Mouse (Mus musculus) T-cell, adult 66 days (primary cell): ENCODE measurements around the gene Rab8b. TPM values are rescaled to one million over a fixed set of nuclear protein-coding genes. Genes with fewer than 3 reads are reported as not detected.

Experiments used
- total RNA-seq, 2 experiments: library from RNA; stranded (reverse); gene quantifications; 3 replicates in 1 of 2; 4 replicates in 1 of 2; pipeline ENCODE4 v1.2.4; 2023

The Rab8b gene
- total RNA-seq, result 10 to 100 TPM; 61.2 to 69.2 TPM

DNA sequence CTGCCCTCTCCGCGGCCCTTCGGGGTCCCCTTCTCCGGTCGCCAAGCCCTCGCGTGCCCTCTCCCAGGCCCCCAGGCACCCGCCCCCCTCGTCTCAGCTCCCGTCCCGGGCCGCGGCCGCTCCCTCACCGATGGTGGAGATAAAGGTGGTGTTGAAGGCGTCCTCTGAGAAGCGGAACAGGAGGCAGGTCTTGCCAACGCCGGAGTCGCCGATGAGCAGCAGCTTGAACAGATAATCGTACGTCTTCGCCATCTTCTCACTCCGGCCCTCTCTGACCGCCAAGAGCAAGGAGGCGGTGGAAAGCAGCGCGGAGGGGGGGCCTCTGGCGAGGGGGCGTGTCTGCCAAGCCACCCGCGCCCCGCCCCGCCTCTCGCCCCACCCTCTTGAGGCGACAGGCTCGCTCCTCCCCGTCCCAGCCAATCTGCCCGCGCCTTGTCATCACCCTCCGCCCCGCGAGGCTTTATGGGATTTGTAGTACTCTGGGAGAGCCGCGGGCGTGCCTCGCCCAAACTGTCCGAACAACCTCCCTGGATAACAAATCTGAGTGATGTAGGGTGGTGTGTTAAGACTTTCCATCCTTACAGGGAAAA, at the start of gene Rab8b:
Rab8b (minus strand) TSS at position 306 of the 590 bp plus-strand sequence.

DNA sequence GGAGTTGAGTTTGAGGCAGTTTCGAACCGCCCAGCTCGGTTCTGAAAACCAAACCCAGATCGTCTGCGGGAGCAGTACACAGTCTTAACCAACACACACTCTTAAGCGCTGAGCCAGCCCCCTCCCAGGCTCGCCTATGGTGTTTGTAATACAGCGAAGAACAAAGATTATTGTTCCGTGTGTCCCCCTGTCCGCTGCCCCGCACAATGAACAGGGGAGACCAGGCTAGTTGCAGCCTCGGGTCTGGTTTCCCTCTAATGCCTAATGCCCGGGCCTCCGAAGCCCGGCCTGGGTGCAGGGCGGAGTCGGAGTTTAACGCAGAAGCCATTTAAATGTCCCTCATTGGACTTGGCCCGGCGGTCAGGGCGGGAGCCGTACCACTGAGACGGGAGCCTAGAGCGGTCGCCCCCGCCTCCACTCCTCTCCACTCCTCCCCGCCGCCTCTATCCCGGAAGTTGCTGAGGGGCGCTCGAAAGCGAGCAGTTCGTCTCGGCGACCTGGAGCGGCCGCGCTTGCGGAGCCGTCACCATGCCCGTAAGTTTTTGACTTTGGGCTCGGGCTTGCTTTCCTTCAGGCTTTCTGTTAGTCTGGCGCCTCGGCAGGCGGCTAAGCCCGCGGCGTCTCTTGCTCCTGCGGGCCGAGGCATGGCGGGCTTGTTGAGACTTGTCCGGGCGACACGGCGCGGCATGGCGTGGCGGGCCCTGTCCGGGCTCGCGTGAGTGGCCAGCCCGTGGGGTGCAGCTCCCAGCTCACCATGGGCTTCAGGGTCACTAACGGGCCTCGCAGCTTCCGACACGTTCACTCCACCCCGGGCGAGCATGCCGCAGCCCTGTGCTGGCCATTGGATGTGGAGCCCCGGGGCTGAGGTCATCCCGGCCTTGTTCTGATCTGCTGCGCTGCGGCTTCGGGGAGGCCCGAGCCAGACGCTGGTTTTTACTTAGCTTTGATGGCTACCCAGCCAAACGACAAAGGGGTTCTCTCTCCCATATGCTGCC, 26.5 kb upstream of the Rab8b start, which contains the start of gene Rps27l:
Rps27l (plus strand) TSS at position 440 of the 995 bp plus-strand sequence.

GRCm38 (mm10) chr9:66834318-66835096, 85.0 kb downstream of the Rab8b start, which contains the start of gene Aph1c:
Gene Aph1c, minus strand, starts transcription at chr9:66834726.

GRCm38 (mm10) chr9:66796739-66797138, 122.7 kb downstream of the Rab8b start, which contains the start of gene Gm10647:
Gene Gm10647, plus strand, starts transcription at chr9:66797039.

GRCm38 (mm10) chr9:66795464-66796324, 123.8 kb downstream of the Rab8b start, which contains the start of gene Aph1b:
Gene Aph1b, minus strand, starts transcription at chr9:66795490.

Other genes starting within 250 kb of the Rab8b start
- gene Car12, start 206.0 kb downstream of the Rab8b start, total RNA-seq, result 1 to 10 TPM; 5.2 to 5.5 TPM
- gene Aph1b, start 124.2 kb downstream of the Rab8b start, total RNA-seq, result under 1 TPM; 0.67 to 0.71 TPM
- not detected for gene Gm10647, start 122.6 kb downstream of the Rab8b start, total RNA-seq
- 1 to 10 TPM; 1.4 to 1.9 TPM for gene Aph1c, start 85.0 kb downstream of the Rab8b start, total RNA-seq
- 10 to 100 TPM; 45.0 to 61.0 TPM for gene Rps27l, start 26.4 kb upstream of the Rab8b start, total RNA-seq
- 10 to 100 TPM; 11.3 to 15.0 TPM for gene Lactb, start 55.8 kb upstream of the Rab8b start, total RNA-seq
- 10 to 100 TPM; 57.8 to 60.0 TPM for gene Tpm1, start 129.7 kb upstream of the Rab8b start, total RNA-seq